Mouse (Mus musculus) liver, adult 10 weeks (tissue): ENCODE results near the gene Appl1. TPM values are rescaled to one million over a fixed set of nuclear protein-coding genes. Genes with fewer than 3 reads are reported as not detected.

Experiments used
- polyA plus RNA-seq: library from polyadenylated mRNA; stranded (reverse); fragments of 350-450 nt; fragmentation: Illumina TruSeq; extraction: RNeasy Lipid Tissue Mini Kit (QIAGEN cat#74804); gene quantifications from one replicate; pipeline ENCODE4 v1.2.3, GENCODE M21; 2014; ENCODE audit warnings: low read depth, low replicate concordance

The Appl1 gene
- 11.0 TPM for polyA plus RNA-seq

DNA sequence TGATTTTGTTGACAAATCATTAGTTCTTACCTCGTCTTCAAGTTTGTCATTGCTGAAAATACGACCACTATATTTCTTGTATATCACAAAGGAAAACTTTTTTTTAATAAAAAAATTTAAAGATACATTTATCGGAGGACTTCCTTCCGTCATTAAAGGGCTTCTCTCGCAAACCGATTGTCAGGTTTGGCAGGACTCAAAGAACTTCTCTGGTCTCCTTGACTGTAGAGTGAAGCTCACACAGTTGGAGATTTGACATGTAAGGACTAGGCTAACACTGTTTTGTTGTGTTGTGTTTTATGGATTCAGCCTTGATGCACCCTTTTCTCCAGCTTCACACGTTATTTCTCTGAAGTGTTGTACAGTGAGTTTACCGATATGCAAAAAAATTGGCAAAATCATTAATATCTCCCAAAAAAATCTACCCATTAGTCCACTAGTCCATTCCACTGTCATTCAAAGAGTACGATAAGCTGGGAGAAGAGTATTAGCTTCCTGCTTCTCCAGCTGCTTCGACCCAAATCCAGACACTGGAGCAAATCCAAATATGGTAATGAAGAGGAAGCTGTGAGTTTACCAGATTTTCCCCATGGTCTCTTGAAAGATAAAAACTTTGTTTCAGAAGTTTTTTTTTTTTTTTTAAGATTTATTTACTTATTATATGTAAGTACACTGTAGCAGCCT, at the start of gene Appl1:
TSS of gene Appl1 (minus strand) at position 127 of the 684 bp plus-strand sequence.

GRCm38 (mm10) chr14:26994211-26994741, 23.2 kb upstream of the Appl1 start, which contains the start of gene Hesx1:
TSS of gene Hesx1 (plus strand) at chr14:26994416.

GRCm38 (mm10) chr14:26894392-26894791, 76.6 kb downstream of the Appl1 start, which contains the start of gene Asb14:
TSS of gene Asb14 (plus strand) at chr14:26894557.

Other genes starting within 250 kb of the Appl1 start
- gene Asb14, start 76.7 kb downstream of the Appl1 start, polyA plus RNA-seq = not detected
- not detected for gene Hesx1, start 23.2 kb upstream of the Appl1 start, polyA plus RNA-seq
- gene Il17rd, start 67.7 kb upstream of the Appl1 start, polyA plus RNA-seq = 0.21 TPM
- gene Arhgef3, start 143.7 kb upstream of the Appl1 start, polyA plus RNA-seq = 22.4 TPM